In genomic region chr5:123993263-123994036, GRCm38 (mm10) we compare ENCODE assay signal across 7 mouse cellular contexts. TPM values are rescaled to one million over a fixed set of nuclear protein-coding genes. Genes with fewer than 3 reads are reported as not detected.
DNase-seq lines count a peak whose midpoint lies in the region; ATAC-seq and TF ChIP-seq lines count a peak whose summit lies in the region.

No protein-coding gene starts in this region.

- H3K4me1 ChIP-seq in cerebellum, adult 2 months (ENCODE audit: control insufficient read depth, insufficient read depth, low read length), result peaks cover 20% of the 10 kb centered on the region
- peaks cover 31% of the 10 kb centered on the region for H3K4me1 ChIP-seq in heart, embryonic 16.5 days (ENCODE audit: control insufficient read depth, insufficient read depth, low read length)

- H3K4me3 ChIP-seq in cerebellum, adult 2 months (replicated peaks; ENCODE audit: insufficient read depth, low read depth, low read length), result no peak overlapping the region
- H3K4me3 ChIP-seq in heart, embryonic 16.5 days (ENCODE audit: low read length), result no peak overlapping the region

- H3K9me3 ChIP-seq in heart, embryonic 16.5 days (replicated peaks; ENCODE audit: control insufficient read depth, low read length), result no peaks in the 10 kb centered on the region

- TF ChIP-seq POLR2A in cerebellum, adult 2 months (IDR thresholded peaks at IDR 0.05; ENCODE audit: borderline replicate concordance, insufficient read depth, low read length), result no peak

- no peak overlapping the region for H3K4me2 ChIP-seq in heart, embryonic 16.5 days (ENCODE audit: low read depth, low read length)

- ATAC-seq in heart, embryonic 16.5 days (replicated peaks; ENCODE audit: extremely low read depth, insufficient read depth, low FRiP score), result peak; percentile 83
- ATAC-seq in inflammation-experienced regulatory T-cells, adult 6 months, result no peak
- no peak for ATAC-seq in megakaryocyte-erythroid progenitor cell, adult 5-6 weeks (replicated peaks; ENCODE audit: low FRiP score, low TSS enrichment, poor library complexity, severe bottlenecking)

- H3K27ac ChIP-seq in cerebellum, adult 2 months (ENCODE audit: insufficient read depth, low read length), result no peak overlapping the region
- H3K27ac ChIP-seq in heart, embryonic 16.5 days (ENCODE audit: low read length), result peak overlapping the region; percentile 87

- intact Hi-C loops in left cerebral cortex, postnatal 10 days (cut with DNase I), result loop anchor here (1.0 to 5.0 kb wide), 2 partner anchors 46 to 171 kb away; no protein-coding TSS in a partner anchor

- TF ChIP-seq CTCF in cerebellum, adult 2 months (IDR thresholded peaks at IDR 0.05; ENCODE audit: borderline replicate concordance, insufficient read depth, low read depth, low read length), result no peak

- no peaks in the 10 kb centered on the region for H3K36me3 ChIP-seq in heart, embryonic 16.5 days (ENCODE audit: control insufficient read depth, insufficient read depth)

- peak overlapping the region; percentile 29; the same call in 1 of the 2 replicates for H3K9ac ChIP-seq in heart, embryonic 16.5 days (ENCODE audit: low read length)

- no peaks in the 10 kb centered on the region for H3K27me3 ChIP-seq in cerebellum, adult 2 months (ENCODE audit: control insufficient read depth, insufficient read depth, low read length)
- no peaks in the 10 kb centered on the region for H3K27me3 ChIP-seq in heart, embryonic 16.5 days (ENCODE audit: control insufficient read depth, insufficient read depth, low read length)

- DNase-seq in adipocyte (ENCODE audit: low spot score), result peak; percentile 89
- DNase-seq in cerebellum, adult 2 months, result peak; percentile 71 to 73
- peak; percentile 70 to 87 for DNase-seq in left cerebral cortex, postnatal 10 days (ENCODE audit: extremely low spot score in 1 of 2, low spot score in 2 of 2)
- no peak for DNase-seq in testis, postnatal 10 days (ENCODE audit: low spot score)

- 35% methylated on average over 7 of the region's 7 CpGs for WGBS in cerebellum, adult 2 months
- 51% methylated on average over 7 of the region's 7 CpGs for WGBS in heart, embryonic 16.5 days

RNA-seq across cellular contexts. Expression of gene Hip1r, which starts 20.0 kb away (rescaled TPM):
- polyA plus RNA-seq in cerebellum, adult 2 months (2012; rRNA removed), result 41.8 and 42.4 TPM in 2 replicates
- 11.2 and 11.7 TPM in 2 replicates for polyA plus RNA-seq in heart, embryonic 16.5 days (2015; fragmentation: Nextera tagmentation; extraction: Ambion mirVana)
- total RNA-seq in left cerebral cortex, postnatal 10 days (2021), result 10 to 100 TPM; 82.4 to 93.4 TPM
- 10 to 100 TPM in 2 of 3 experiments, 1 to 10 TPM in 1; 5.9 to 20.1 (median 14.8) TPM for polyA plus RNA-seq in inflammation-experienced regulatory T-cells, adult 6 months (2017; shearing (Covaris generic))
- 9.3 and 9.5 TPM in 2 replicates for total RNA-seq in megakaryocyte-erythroid progenitor cell, adult 5-6 weeks (2014; fragmentation: Nextera tagmentation)
- total RNA-seq in megakaryocyte-erythroid progenitor cell, adult 5-6 weeks (2017), result 13.7 and 30.9 TPM in 2 replicates

RNA-seq across cellular contexts. Expression of gene Vps37b, which starts 38.6 kb away (rescaled TPM):
- 41.7 and 47.5 TPM in 2 replicates for polyA plus RNA-seq in cerebellum, adult 2 months (2012; rRNA removed)
- 58.7 and 61.4 TPM in 2 replicates for polyA plus RNA-seq in heart, embryonic 16.5 days (2015; fragmentation: Nextera tagmentation; extraction: Ambion mirVana)
- 10 to 100 TPM; 42.5 to 42.6 TPM for total RNA-seq in left cerebral cortex, postnatal 10 days (2021)
- polyA plus RNA-seq in inflammation-experienced regulatory T-cells, adult 6 months (2017; shearing (Covaris generic)), result 10 to 100 TPM; 18.4 to 21.9 (median 18.7) TPM
- total RNA-seq in megakaryocyte-erythroid progenitor cell, adult 5-6 weeks (2014; fragmentation: Nextera tagmentation), result 20.8 and 34.3 TPM in 2 replicates
- 12.8 and 15.5 TPM in 2 replicates for total RNA-seq in megakaryocyte-erythroid progenitor cell, adult 5-6 weeks (2017)
